Mouse (Mus musculus): ENCODE data around the gene Psmd3. TPM values are rescaled to one million over a fixed set of nuclear protein-coding genes. Genes with fewer than 3 reads are reported as not detected.
"Not testable (repeated sequence)": the region's sequence is repeated elsewhere in the genome, so short reads cannot be mapped to it uniquely, and the experiment has no call there.

Psmd3 gene
- polyA plus RNA-seq, 1 experiment: 188 TPM

DNA sequence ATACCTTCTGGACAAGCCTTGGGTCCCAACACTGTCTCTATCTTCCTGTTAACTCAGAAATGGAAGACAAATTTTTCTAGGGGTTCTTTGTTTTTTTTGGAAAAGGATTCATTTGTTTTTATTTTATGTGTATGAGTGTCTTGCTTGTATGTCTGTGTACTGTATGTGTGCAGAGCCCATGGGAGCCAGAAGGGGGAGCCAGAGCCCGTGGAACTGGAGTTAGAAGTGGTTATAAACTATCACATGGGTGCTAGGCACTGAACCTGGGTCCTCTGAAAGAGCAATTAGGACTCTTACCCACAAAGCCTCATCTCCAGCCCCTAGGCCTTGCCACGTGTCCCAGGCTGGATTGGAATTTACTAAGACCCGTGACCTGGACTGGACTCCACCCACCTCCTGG is 51.7 kb downstream of the Psmd3 start:
- Histone ChIP-seq H3K27ac (ENCODE audit: insufficient read depth, low read length) (no peak overlapping the region), H3K4me3 (ENCODE audit: insufficient read depth, low read length) (no peak overlapping the region), H3K4me1 (ENCODE audit: control insufficient read depth, insufficient read depth, low read length) (peaks cover 6% of the 10 kb centered on the region)
- 0 out of 2 replicates have a peak, but pooled peaks have one; percentile 4 for TF ChIP-seq CTCF (IDR thresholded peaks at IDR 0.05; ENCODE audit: extremely low read depth, insufficient read depth, low read length)
- no peak for TF ChIP-seq POLR2A (IDR thresholded peaks at IDR 0.05; ENCODE audit: extremely low read depth, insufficient read depth, low read length)

- H3K4me1 ChIP-seq (ENCODE audit: control insufficient read depth, insufficient read depth, low read length): peaks cover 6% of the 10 kb centered on the region
- H3K27ac ChIP-seq (ENCODE audit: insufficient read depth, low read length): peak overlapping the region; percentile 85
- no peak overlapping the region for H3K4me3 ChIP-seq (ENCODE audit: insufficient read depth, low read length)
- TF ChIP-seq POLR2A (IDR thresholded peaks at IDR 0.05; ENCODE audit: extremely low read depth, insufficient read depth, low read length) (no peak), CTCF (IDR thresholded peaks at IDR 0.05; ENCODE audit: extremely low read depth, insufficient read depth, low read length) (no peak)
These were observed 52.8 kb downstream of the Psmd3 start for GRCm38 (mm10) chr11:98735111-98735510.

DNA sequence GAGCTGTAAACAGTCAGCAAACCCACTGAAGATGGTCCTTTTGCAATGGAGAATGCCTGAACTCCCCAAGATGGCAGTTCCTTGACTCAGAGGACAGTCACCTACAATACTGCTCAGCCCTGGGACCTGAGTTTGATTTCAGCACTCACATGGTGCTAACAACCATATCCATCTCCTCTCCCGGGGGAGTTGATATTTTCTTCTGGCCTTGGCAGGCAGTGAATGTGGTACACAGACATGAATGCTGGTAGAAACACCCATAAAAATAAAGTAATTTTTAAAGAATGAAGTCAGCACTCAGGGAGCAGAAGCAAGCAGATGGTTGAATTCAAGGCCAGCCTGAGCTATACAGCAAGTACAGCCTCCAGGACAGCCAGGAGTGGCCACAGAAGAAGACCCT is 53.8 kb downstream of the Psmd3 start:
- peaks cover 6% of the 10 kb centered on the region for H3K4me1 ChIP-seq (ENCODE audit: control insufficient read depth, insufficient read depth, low read length)
- TF ChIP-seq CTCF (IDR thresholded peaks at IDR 0.05; ENCODE audit: extremely low read depth, insufficient read depth, low read length): no peak
- no peak for TF ChIP-seq POLR2A (IDR thresholded peaks at IDR 0.05; ENCODE audit: extremely low read depth, insufficient read depth, low read length)
- no peak overlapping the region for H3K27ac ChIP-seq (ENCODE audit: insufficient read depth, low read length)
- no peak overlapping the region for H3K4me3 ChIP-seq (ENCODE audit: insufficient read depth, low read length)

GRCm38 (mm10) chr11:98737220-98737619 is 54.9 kb downstream of the Psmd3 start:
- H3K4me1 ChIP-seq (ENCODE audit: control insufficient read depth, insufficient read depth, low read length); H3K27ac ChIP-seq (ENCODE audit: insufficient read depth, low read length); H3K4me3 ChIP-seq (ENCODE audit: insufficient read depth, low read length): not testable (repeated sequence)

- peak overlapping the region; percentile 91 for H3K27ac ChIP-seq (ENCODE audit: insufficient read depth, low read length)
These were observed 56.1 kb downstream of the Psmd3 start for GRCm38 (mm10) chr11:98738428-98738911.

GRCm38 (mm10) chr11:98738925-98739324 is 56.6 kb downstream of the Psmd3 start:
- Histone ChIP-seq H3K4me3 (ENCODE audit: insufficient read depth, low read length) (peak overlapping the region; percentile 10), H3K4me1 (ENCODE audit: control insufficient read depth, insufficient read depth, low read length) (peaks cover 6% of the 10 kb centered on the region), H3K27ac (ENCODE audit: insufficient read depth, low read length) (peak overlapping the region; percentile 91)
- TF ChIP-seq POLR2A (IDR thresholded peaks at IDR 0.05; ENCODE audit: extremely low read depth, insufficient read depth, low read length) (no peak), CTCF (IDR thresholded peaks at IDR 0.05; ENCODE audit: extremely low read depth, insufficient read depth, low read length) (no peak)

More at GRCm38 (mm10) chr11:98738428-98738911, 56.1 kb downstream of the Psmd3 start:
- Histone ChIP-seq H3K4me1 (ENCODE audit: control insufficient read depth, insufficient read depth, low read length) (peaks cover 6% of the 10 kb centered on the region), H3K4me3 (ENCODE audit: insufficient read depth, low read length) (peak overlapping the region; percentile 10)
- TF ChIP-seq POLR2A (IDR thresholded peaks at IDR 0.05; ENCODE audit: extremely low read depth, insufficient read depth, low read length) (peak; percentile 48; the same call in 1 of the 2 replicates), CTCF (IDR thresholded peaks at IDR 0.05; ENCODE audit: extremely low read depth, insufficient read depth, low read length) (no peak)

DNA sequence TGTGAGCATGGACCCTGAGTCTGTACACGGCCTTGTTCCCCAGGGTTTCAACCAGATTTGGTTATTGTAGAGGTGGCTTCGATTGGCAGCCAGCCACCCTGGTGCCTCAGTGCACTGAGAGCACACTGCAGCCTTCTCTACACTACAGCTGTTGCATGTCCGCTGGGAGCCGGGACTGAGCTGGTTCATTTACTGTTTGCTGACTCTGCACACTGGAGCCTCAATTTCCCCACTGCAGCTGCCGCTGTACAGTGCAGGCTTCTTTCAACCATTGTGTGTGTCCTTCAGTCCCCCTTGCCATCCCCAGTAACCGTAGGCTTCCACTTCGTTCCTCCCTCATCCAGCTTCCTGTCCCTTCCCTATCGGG is 57.7 kb downstream of the Psmd3 start:
- H3K4me1 ChIP-seq (ENCODE audit: control insufficient read depth, insufficient read depth, low read length): peaks cover 3% of the 10 kb centered on the region
- H3K27ac ChIP-seq (ENCODE audit: insufficient read depth, low read length): peak overlapping the region; percentile 43
- TF ChIP-seq CTCF (IDR thresholded peaks at IDR 0.05; ENCODE audit: extremely low read depth, insufficient read depth, low read length) (no peak), POLR2A (IDR thresholded peaks at IDR 0.05; ENCODE audit: extremely low read depth, insufficient read depth, low read length) (no peak)
- H3K4me3 ChIP-seq (ENCODE audit: insufficient read depth, low read length): peak overlapping the region; percentile 55

DNA sequence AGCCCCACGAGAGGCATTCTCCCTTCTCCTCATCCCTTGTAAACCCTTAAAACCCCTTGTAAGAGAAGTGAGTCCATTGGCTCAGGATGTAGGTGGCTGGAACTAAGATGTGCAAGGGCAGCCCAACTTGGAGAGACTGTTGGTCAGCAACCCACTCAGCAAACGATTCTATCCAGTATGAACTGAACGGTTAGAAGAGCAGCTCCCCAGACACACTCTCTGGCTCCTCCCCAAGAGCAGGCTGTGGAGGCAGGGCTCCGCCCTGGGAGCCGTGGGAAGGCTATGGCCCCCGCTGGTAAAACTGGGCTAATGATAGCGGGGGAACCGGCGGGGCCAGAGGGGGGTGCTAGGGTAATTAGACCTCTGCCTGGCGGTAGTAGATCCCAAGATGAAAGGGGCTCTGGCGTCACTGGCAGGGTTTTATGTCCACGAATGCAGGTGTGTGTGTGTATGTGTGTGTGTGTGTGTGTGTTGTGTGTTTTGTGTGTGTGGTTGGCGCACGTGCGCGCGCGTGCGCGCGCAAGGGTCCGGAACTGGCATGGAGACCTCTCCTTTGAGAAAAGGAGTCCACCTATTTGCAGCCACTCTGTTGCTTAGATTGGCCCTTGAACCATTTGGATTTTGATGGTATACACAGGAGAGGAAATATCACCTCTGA is 58.2 kb downstream of the Psmd3 start, which contains the start of gene Thra:
Thra (plus strand) TSS at position 246 of the 658 bp plus-strand sequence.
- peaks cover 3% of the 10 kb centered on the region for H3K4me1 ChIP-seq (ENCODE audit: control insufficient read depth, insufficient read depth, low read length)
- H3K4me3 ChIP-seq (ENCODE audit: insufficient read depth, low read length): peak within 1 kb of the TSS; percentile 55
- peak; percentile 66; the same call in 1 of the 2 replicates for TF ChIP-seq POLR2A (IDR thresholded peaks at IDR 0.05; ENCODE audit: extremely low read depth, insufficient read depth, low read length)
- no peak for TF ChIP-seq CTCF (IDR thresholded peaks at IDR 0.05; ENCODE audit: extremely low read depth, insufficient read depth, low read length)
- peak within 1 kb of the TSS; percentile 43 for H3K27ac ChIP-seq (ENCODE audit: insufficient read depth, low read length)

GRCm38 (mm10) chr11:98741051-98741620 is 58.8 kb downstream of the Psmd3 start:
- Histone ChIP-seq H3K27ac (ENCODE audit: insufficient read depth, low read length) (peak overlapping the region; percentile 43), H3K4me3 (ENCODE audit: insufficient read depth, low read length) (peak overlapping the region; percentile 55), H3K4me1 (ENCODE audit: control insufficient read depth, insufficient read depth, low read length) (peaks cover 5% of the 10 kb centered on the region)
- TF ChIP-seq POLR2A (IDR thresholded peaks at IDR 0.05; ENCODE audit: extremely low read depth, insufficient read depth, low read length) (no peak), CTCF (IDR thresholded peaks at IDR 0.05; ENCODE audit: extremely low read depth, insufficient read depth, low read length) (no peak)
